Mouse (Mus musculus): ENCODE results near the gene Fhad1. TPM values are rescaled to one million over a fixed set of nuclear protein-coding genes. Genes with fewer than 3 reads are reported as not detected.
A peak's percentile ranks its signal among the peaks of the same experiment; 100 is the strongest.

Fhad1 gene
- polyA plus RNA-seq, 1 experiment from 2014 or later, result 4.0 TPM

DNA sequence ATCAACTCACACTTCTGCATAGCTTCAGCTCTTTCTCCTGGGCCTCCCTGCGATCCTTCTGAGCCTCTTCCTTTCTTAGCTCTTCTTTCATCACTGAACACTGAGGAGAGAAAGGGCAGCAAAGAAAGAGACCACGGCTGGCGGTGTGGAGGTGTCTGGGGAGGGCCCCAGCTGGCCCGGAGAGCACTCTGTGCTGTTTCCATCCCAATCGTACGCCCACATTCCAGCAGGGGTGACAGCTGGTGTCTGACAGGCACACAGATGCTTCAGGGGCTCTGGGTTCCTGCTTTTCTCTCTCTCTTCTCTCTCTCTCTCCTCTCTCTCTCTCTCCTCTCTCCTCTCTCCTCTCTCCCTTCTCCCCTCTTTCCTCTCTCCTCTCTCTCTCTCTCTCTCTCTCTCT, 50.3 kb downstream of the Fhad1 start:
- H3K27ac ChIP-seq (ENCODE audit: low read length), result no peak overlapping the region
- H3K27me3 ChIP-seq (ENCODE audit: control insufficient read depth, insufficient read depth, low read length), result no peaks in the 10 kb centered on the region
- peak overlapping the region; percentile 3; the same call in 1 of the 2 replicates for H3K4me2 ChIP-seq (ENCODE audit: low read depth, low read length)
- ATAC-seq (replicated peaks; ENCODE audit: extremely low read depth, insufficient read depth, low FRiP score), result peak; percentile 73; the same call in 1 of the 2 replicates
- H3K4me1 ChIP-seq (ENCODE audit: control insufficient read depth, insufficient read depth, low read length), result peaks cover 9% of the 10 kb centered on the region; the same call in 1 of the 2 replicates
- WGBS, result 16% methylated on average over 5 of the region's 6 CpGs
- H3K9me3 ChIP-seq (replicated peaks; ENCODE audit: control insufficient read depth, low read length), result peaks cover 7% of the 10 kb centered on the region
- H3K4me3 ChIP-seq (ENCODE audit: low read length), result no peak overlapping the region
- H3K36me3 ChIP-seq (ENCODE audit: control insufficient read depth, insufficient read depth), result no peaks in the 10 kb centered on the region
- no peak overlapping the region for H3K9ac ChIP-seq (ENCODE audit: low read length)

DNA sequence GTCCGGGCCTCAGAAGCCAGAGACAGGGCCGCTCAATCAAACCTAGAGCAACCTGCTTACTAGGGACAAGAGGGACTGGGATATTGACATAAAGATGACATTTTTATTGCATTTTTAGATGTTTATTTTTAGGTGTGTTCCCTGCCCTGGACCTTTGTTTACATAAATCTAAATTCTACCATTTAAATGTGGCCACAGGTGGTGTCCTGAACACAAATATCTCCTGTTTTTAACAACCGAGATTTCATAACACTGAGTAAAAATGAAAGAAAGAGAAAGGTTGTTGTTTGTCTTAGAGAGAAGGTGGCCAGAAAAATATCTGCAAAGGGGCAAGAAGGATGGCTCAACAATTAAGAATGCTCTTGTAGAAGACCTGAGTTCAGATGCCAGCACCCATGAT, 51.0 kb downstream of the Fhad1 start:
- Histone ChIP-seq H3K27me3 (ENCODE audit: control insufficient read depth, insufficient read depth, low read length) (no peaks in the 10 kb centered on the region), H3K27ac (ENCODE audit: low read length) (no peak overlapping the region), H3K36me3 (ENCODE audit: control insufficient read depth, insufficient read depth) (no peaks in the 10 kb centered on the region), H3K9me3 (replicated peaks; ENCODE audit: control insufficient read depth, low read length) (peaks cover 7% of the 10 kb centered on the region), H3K4me1 (ENCODE audit: control insufficient read depth, insufficient read depth, low read length) (peaks cover 9% of the 10 kb centered on the region; the same call in 1 of the 2 replicates), H3K9ac (ENCODE audit: low read length) (no peak overlapping the region), H3K4me2 (ENCODE audit: low read depth, low read length) (no peak overlapping the region), H3K4me3 (ENCODE audit: low read length) (no peak overlapping the region)
- WGBS, result 75% methylated on average over 3 of the region's 3 CpGs
- ATAC-seq (replicated peaks; ENCODE audit: extremely low read depth, insufficient read depth, low FRiP score), result no peak

GRCm38 (mm10) chr4:141962811-141963685, 51.8 kb downstream of the Fhad1 start:
- no peak overlapping the region for H3K27ac ChIP-seq (ENCODE audit: low read length)
- no peaks in the 10 kb centered on the region for H3K27me3 ChIP-seq (ENCODE audit: control insufficient read depth, insufficient read depth, low read length)
- WGBS, result 10% methylated on average over 23 of the region's 23 CpGs
- no peak for ATAC-seq (replicated peaks; ENCODE audit: extremely low read depth, insufficient read depth, low FRiP score)
- H3K36me3 ChIP-seq (ENCODE audit: control insufficient read depth, insufficient read depth), result no peaks in the 10 kb centered on the region
- peaks cover 9% of the 10 kb centered on the region; the same call in 1 of the 2 replicates for H3K4me1 ChIP-seq (ENCODE audit: control insufficient read depth, insufficient read depth, low read length)
- peaks cover 7% of the 10 kb centered on the region for H3K9me3 ChIP-seq (replicated peaks; ENCODE audit: control insufficient read depth, low read length)
- H3K4me2 ChIP-seq (ENCODE audit: low read depth, low read length), result no peak overlapping the region
- H3K4me3 ChIP-seq (ENCODE audit: low read length), result no peak overlapping the region
- no peak overlapping the region for H3K9ac ChIP-seq (ENCODE audit: low read length)

DNA sequence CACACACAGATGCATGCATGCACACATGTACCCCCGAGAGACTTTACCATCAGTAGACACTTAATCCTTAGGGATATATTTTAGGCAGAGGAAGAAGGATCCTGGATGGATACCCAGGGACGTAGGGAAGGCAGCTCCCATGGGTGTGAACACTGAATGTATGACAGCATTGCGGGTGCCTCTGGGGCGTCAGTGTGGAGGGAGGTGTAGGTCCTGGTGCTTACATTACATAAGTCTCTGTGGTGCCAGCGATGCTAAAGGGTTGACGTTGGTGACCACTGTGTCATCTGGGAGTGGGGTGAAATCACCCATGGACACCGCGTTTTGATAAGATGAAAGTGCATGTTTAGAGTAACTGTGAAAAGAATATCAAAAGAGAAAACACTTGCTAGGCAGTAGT, 54.8 kb downstream of the Fhad1 start:
- Histone ChIP-seq H3K4me2 (ENCODE audit: low read depth, low read length) (no peak overlapping the region), H3K27me3 (ENCODE audit: control insufficient read depth, insufficient read depth, low read length) (no peaks in the 10 kb centered on the region), H3K36me3 (ENCODE audit: control insufficient read depth, insufficient read depth) (no peaks in the 10 kb centered on the region), H3K9me3 (replicated peaks; ENCODE audit: control insufficient read depth, low read length) (peaks cover 7% of the 10 kb centered on the region), H3K4me1 (ENCODE audit: control insufficient read depth, insufficient read depth, low read length) (peaks cover 9% of the 10 kb centered on the region; the same call in 1 of the 2 replicates), H3K27ac (ENCODE audit: low read length) (no peak overlapping the region), H3K9ac (ENCODE audit: low read length) (no peak overlapping the region), H3K4me3 (ENCODE audit: low read length) (no peak overlapping the region)
- WGBS, result 76% methylated on average over 8 of the region's 8 CpGs
- no peak for ATAC-seq (replicated peaks; ENCODE audit: extremely low read depth, insufficient read depth, low FRiP score)

DNA sequence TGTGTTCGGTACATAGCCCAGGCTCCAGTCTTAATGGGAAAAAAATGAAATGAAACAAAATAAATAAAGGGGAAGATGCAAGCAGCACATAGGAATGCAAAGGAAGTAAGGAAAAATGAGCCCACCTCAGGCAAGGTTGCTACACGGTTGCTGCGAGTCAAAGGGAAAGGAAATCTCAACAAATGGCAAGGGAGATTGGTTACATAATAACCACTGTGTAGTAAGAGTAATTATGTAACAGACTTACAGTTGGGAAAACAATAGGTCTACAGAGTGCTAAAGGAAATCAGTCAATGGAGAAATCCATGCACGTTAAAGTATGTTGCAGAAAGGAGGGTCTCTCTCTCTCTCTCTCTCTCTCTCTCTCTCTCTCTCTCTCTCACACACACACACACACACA, 55.3 kb downstream of the Fhad1 start:
- Histone ChIP-seq H3K4me2 (ENCODE audit: low read depth, low read length) (no peak overlapping the region), H3K4me1 (ENCODE audit: control insufficient read depth, insufficient read depth, low read length) (peaks cover 9% of the 10 kb centered on the region; the same call in 1 of the 2 replicates), H3K4me3 (ENCODE audit: low read length) (no peak overlapping the region), H3K27me3 (ENCODE audit: control insufficient read depth, insufficient read depth, low read length) (no peaks in the 10 kb centered on the region), H3K9me3 (replicated peaks; ENCODE audit: control insufficient read depth, low read length) (peaks cover 7% of the 10 kb centered on the region), H3K36me3 (ENCODE audit: control insufficient read depth, insufficient read depth) (no peaks in the 10 kb centered on the region), H3K27ac (ENCODE audit: low read length) (no peak overlapping the region), H3K9ac (ENCODE audit: low read length) (no peak overlapping the region)
- WGBS, result 70% methylated on average over 4 of the region's 4 CpGs
- no peak for ATAC-seq (replicated peaks; ENCODE audit: extremely low read depth, insufficient read depth, low FRiP score)

DNA sequence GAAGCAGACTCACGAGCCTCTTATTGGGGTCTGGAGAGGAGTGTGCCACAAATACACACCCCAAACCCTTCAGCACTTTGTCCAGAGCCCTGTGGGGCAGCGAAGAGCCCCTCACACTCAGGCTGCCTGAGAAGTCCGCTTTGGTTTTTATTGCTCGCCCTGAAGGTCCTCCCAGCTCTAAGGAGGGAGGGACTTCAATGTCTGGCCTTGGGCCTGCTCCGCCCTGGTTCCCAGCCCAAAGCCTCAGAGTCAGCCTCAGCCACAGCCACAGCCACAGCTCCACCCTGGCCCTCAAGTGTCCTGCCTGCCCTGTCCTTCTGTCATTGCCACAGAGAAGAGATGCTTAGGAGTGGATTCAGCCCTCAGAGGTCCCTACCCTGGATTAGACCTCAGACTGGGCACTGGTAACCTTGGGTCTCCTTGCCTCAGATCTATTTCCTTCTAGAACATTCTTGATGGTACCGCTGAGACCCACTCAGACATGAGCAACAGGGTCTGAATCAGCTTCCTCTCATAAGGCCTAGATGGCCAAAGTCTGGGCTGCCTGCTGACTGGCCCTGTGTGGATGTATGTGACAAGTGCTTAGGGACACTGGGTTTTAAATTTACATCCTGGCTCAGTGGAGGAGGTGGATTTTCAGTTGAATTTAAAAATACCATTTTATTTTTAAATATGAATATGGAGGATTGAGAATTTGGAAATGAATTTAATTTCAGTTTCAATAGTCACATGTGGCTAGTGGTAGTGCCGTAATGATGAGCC, 56.1 kb downstream of the Fhad1 start:
- peak; percentile 67; the same call in 1 of the 2 replicates for ATAC-seq (replicated peaks; ENCODE audit: extremely low read depth, insufficient read depth, low FRiP score)
- Histone ChIP-seq H3K27ac (ENCODE audit: low read length) (no peak overlapping the region), H3K36me3 (ENCODE audit: control insufficient read depth, insufficient read depth) (no peaks in the 10 kb centered on the region), H3K4me3 (ENCODE audit: low read length) (no peak overlapping the region), H3K27me3 (ENCODE audit: control insufficient read depth, insufficient read depth, low read length) (no peaks in the 10 kb centered on the region), H3K4me2 (ENCODE audit: low read depth, low read length) (no peak overlapping the region; the same call in 1 of the 2 replicates), H3K9ac (ENCODE audit: low read length) (no peak overlapping the region), H3K4me1 (ENCODE audit: control insufficient read depth, insufficient read depth, low read length) (peaks cover 5% of the 10 kb centered on the region; the same call in 1 of the 2 replicates), H3K9me3 (replicated peaks; ENCODE audit: control insufficient read depth, low read length) (peaks cover 7% of the 10 kb centered on the region)
- 53% methylated on average over 7 of the region's 7 CpGs for WGBS

GRCm38 (mm10) chr4:141958188-141958587, 56.7 kb downstream of the Fhad1 start:
- H3K9ac ChIP-seq (ENCODE audit: low read length), result no peak overlapping the region
- ATAC-seq (replicated peaks; ENCODE audit: extremely low read depth, insufficient read depth, low FRiP score), result peak; percentile 39; the same call in 1 of the 2 replicates
- no peaks in the 10 kb centered on the region for H3K27me3 ChIP-seq (ENCODE audit: control insufficient read depth, insufficient read depth, low read length)
- 8% methylated on average over 9 of the region's 9 CpGs for WGBS
- peaks cover 7% of the 10 kb centered on the region for H3K4me1 ChIP-seq (ENCODE audit: control insufficient read depth, insufficient read depth, low read length)
- peaks cover 7% of the 10 kb centered on the region for H3K9me3 ChIP-seq (replicated peaks; ENCODE audit: control insufficient read depth, low read length)
- peak overlapping the region; percentile 31 for H3K4me2 ChIP-seq (ENCODE audit: low read depth, low read length)
- no peaks in the 10 kb centered on the region for H3K36me3 ChIP-seq (ENCODE audit: control insufficient read depth, insufficient read depth)
- no peak overlapping the region for H3K4me3 ChIP-seq (ENCODE audit: low read length)
- no peak overlapping the region for H3K27ac ChIP-seq (ENCODE audit: low read length)

DNA sequence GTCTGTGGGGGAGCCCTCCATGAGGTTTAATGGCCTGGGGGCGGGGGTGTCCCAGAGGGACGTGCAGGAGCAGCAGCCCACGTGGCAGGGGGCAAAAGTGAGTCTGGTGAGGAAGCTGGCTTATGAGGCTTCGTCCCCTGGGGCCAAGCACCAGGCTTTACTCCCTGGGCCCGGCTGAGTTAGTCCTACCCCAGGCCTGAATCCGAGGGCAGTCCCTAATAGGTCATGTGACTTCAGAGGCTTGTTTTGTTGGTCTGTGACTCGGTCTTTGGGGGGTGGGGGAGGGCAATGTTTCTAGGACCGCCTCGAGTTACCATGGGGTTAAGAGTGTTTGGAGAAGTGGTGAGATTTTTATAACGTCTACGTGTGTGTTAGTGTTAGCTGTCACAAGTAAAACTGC, 57.1 kb downstream of the Fhad1 start:
- H3K27me3 ChIP-seq (ENCODE audit: control insufficient read depth, insufficient read depth, low read length), result no peaks in the 10 kb centered on the region
- H3K9ac ChIP-seq (ENCODE audit: low read length), result no peak overlapping the region
- peak overlapping the region; percentile 31 for H3K4me2 ChIP-seq (ENCODE audit: low read depth, low read length)
- H3K4me3 ChIP-seq (ENCODE audit: low read length), result no peak overlapping the region
- H3K4me1 ChIP-seq (ENCODE audit: control insufficient read depth, insufficient read depth, low read length), result peaks cover 7% of the 10 kb centered on the region
- no peak for ATAC-seq (replicated peaks; ENCODE audit: extremely low read depth, insufficient read depth, low FRiP score)
- no peak overlapping the region for H3K27ac ChIP-seq (ENCODE audit: low read length)
- 35% methylated on average over 11 of the region's 11 CpGs for WGBS
- H3K9me3 ChIP-seq (replicated peaks; ENCODE audit: control insufficient read depth, low read length), result peaks cover 7% of the 10 kb centered on the region
- no peaks in the 10 kb centered on the region for H3K36me3 ChIP-seq (ENCODE audit: control insufficient read depth, insufficient read depth)

DNA sequence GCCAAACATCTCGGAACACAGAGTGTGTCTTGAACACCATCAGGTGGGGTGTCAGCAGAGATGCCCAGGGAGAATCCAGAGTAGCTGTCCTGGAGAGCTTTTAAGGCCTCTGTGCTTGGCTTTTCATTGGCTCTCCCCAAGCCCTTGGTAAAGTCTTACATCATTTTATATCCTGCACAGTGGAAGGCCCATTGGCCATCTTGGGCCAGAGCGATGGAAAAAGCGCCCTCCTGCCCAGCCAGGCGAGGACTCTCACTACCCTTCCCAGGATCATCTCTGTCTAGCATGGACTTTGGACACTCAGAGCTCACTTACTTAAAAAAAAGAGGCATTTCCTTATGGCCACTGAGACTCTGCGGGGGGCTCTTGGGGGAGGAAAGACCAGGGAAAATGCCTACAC, 58.0 kb downstream of the Fhad1 start:
- no peak overlapping the region for H3K9ac ChIP-seq (ENCODE audit: low read length)
- H3K4me3 ChIP-seq (ENCODE audit: low read length), result no peak overlapping the region
- H3K36me3 ChIP-seq (ENCODE audit: control insufficient read depth, insufficient read depth), result no peaks in the 10 kb centered on the region
- WGBS, result 91% methylated on average over 5 of the region's 5 CpGs
- H3K4me2 ChIP-seq (ENCODE audit: low read depth, low read length), result no peak overlapping the region
- no peak overlapping the region for H3K27ac ChIP-seq (ENCODE audit: low read length)
- ATAC-seq (replicated peaks; ENCODE audit: extremely low read depth, insufficient read depth, low FRiP score), result no peak
- H3K4me1 ChIP-seq (ENCODE audit: control insufficient read depth, insufficient read depth, low read length), result peaks cover 15% of the 10 kb centered on the region
- H3K27me3 ChIP-seq (ENCODE audit: control insufficient read depth, insufficient read depth, low read length), result no peaks in the 10 kb centered on the region
- H3K9me3 ChIP-seq (replicated peaks; ENCODE audit: control insufficient read depth, low read length), result peaks cover 6% of the 10 kb centered on the region

All from heart, embryonic 16.5 days (tissue).